ENCODE assay signal across 20 mouse cellular contexts in genomic region chr11:85812201-85812966, GRCm38 (mm10). TPM values are rescaled to one million over a fixed set of nuclear protein-coding genes. Genes with fewer than 3 reads are reported as not detected.
DNase-seq lines count a peak whose midpoint lies in the region; ATAC-seq and TF ChIP-seq lines count a peak whose summit lies in the region.
"Had no signal": no experiment of that assay in that cellular context is flagged by ENCODE, and none has a peak within 500 bp of the region (broad histone marks: within the 10 kb centered on the region; RNA-seq: fewer than 3 reads in every experiment).

No protein-coding gene starts in this region.

- no peak overlapping the region for H3K27ac ChIP-seq in intestine, embryonic 16.5 days (ENCODE audit: low read length)
- no peak overlapping the region; the same call in 1 of the 2 replicates for H3K27ac ChIP-seq in stomach, postnatal 0 days (replicated peaks)
- H3K27ac ChIP-seq in forebrain, postnatal 0 days (ENCODE audit: low read depth, low read length) = no peak overlapping the region
- H3K27ac ChIP-seq: embryonic facial prominence, embryonic 13.5 days; forebrain, embryonic 13.5 days; left cerebral cortex, adult 2 months; limb, embryonic 15.5 days; neural tube, embryonic 15.5 days had no signal

- no peaks in the 10 kb centered on the region for H3K27me3 ChIP-seq in intestine, embryonic 16.5 days (replicated peaks; ENCODE audit: control insufficient read depth, insufficient read depth, low read length)
- H3K27me3 ChIP-seq in stomach, postnatal 0 days (ENCODE audit: control insufficient read depth, insufficient read depth, low read length) = no peaks in the 10 kb centered on the region
- H3K27me3 ChIP-seq in forebrain, postnatal 0 days (ENCODE audit: insufficient read depth, low read length) = no peaks in the 10 kb centered on the region; the same call in 1 of the 2 replicates
- H3K27me3 ChIP-seq: embryonic facial prominence, embryonic 13.5 days; neural tube, embryonic 15.5 days had no signal

- H3K9me3 ChIP-seq in intestine, embryonic 16.5 days (ENCODE audit: control insufficient read depth, low read length) = no peaks in the 10 kb centered on the region
- no peaks in the 10 kb centered on the region for H3K9me3 ChIP-seq in stomach, postnatal 0 days (ENCODE audit: control insufficient read depth, low read length)
- no peaks in the 10 kb centered on the region for H3K9me3 ChIP-seq in forebrain, postnatal 0 days (ENCODE audit: low read length)
- H3K9me3 ChIP-seq: embryonic facial prominence, embryonic 13.5 days; forebrain, embryonic 13.5 days; limb, embryonic 15.5 days; neural tube, embryonic 15.5 days had no signal

- H3K4me3 ChIP-seq in intestine, embryonic 16.5 days (ENCODE audit: low read length) = no peak overlapping the region
- H3K4me3 ChIP-seq in stomach, postnatal 0 days (ENCODE audit: low read depth, low read length) = no peak overlapping the region
- H3K4me3 ChIP-seq in forebrain, postnatal 0 days (ENCODE audit: low read depth, low read length) = no peak overlapping the region
- H3K4me3 ChIP-seq: embryonic facial prominence, embryonic 13.5 days; forebrain, embryonic 13.5 days; left cerebral cortex, adult 2 months; limb, embryonic 15.5 days; neural tube, embryonic 15.5 days had no signal

- TF ChIP-seq CTCF in stomach, postnatal 0 days (IDR thresholded peaks at IDR 0.05; ENCODE audit: low read depth) = no peak
- TF ChIP-seq CTCF in forebrain, postnatal 0 days (IDR thresholded peaks at IDR 0.05; ENCODE audit: low read depth) = no peak

- no peak for TF ChIP-seq EP300 in stomach, postnatal 0 days (optimal IDR thresholded peaks at IDR 0.05)

- peaks cover 16% of the 10 kb centered on the region for H3K4me1 ChIP-seq in intestine, embryonic 16.5 days (ENCODE audit: control insufficient read depth, insufficient read depth, low read length)
- H3K4me1 ChIP-seq in stomach, postnatal 0 days (replicated peaks; ENCODE audit: control insufficient read depth, insufficient read depth) = peaks cover 2% of the 10 kb centered on the region; the same call in 1 of the 2 replicates
- H3K4me1 ChIP-seq in forebrain, postnatal 0 days (ENCODE audit: insufficient read depth) = no peaks in the 10 kb centered on the region
- H3K4me1 ChIP-seq: forebrain, embryonic 13.5 days had no signal

- WGBS in intestine, embryonic 16.5 days = 71% methylated on average over 12 of the region's 12 CpGs
- 73% methylated on average over 12 of the region's 12 CpGs for WGBS in stomach, postnatal 0 days
- whole genome bisulfite sequencing in forebrain, postnatal 0 days = 79% methylated on average over 12 of the region's 12 CpGs

- DNase-seq in ovary, adult 18-20 months (ENCODE audit: low spot score) = peak; percentile 34
- no peak for DNase-seq in ovary, postnatal 10 days (ENCODE audit: low spot score)
- DNase-seq in kidney, postnatal 14 days = peak; percentile 83
- DNase-seq in stomach, postnatal 0 days (ENCODE audit: low spot score) = peak; percentile 34
- no peak for DNase-seq in retina, embryonic 14.5 days (ENCODE audit: low spot score)
- DNase-seq in heart, adult 11 months = no peak
- no peak for DNase-seq in forebrain, postnatal 0 days
- DNase-seq: cerebellum, adult 8-10 months; gastrocnemius, postnatal 25 days; right cerebral cortex, postnatal 25 days had no signal

- no peak overlapping the region for H3K4me2 ChIP-seq in intestine, embryonic 16.5 days (ENCODE audit: low read depth, low read length)
- no peak overlapping the region for H3K4me2 ChIP-seq in stomach, postnatal 0 days (replicated peaks; ENCODE audit: low read depth)
- no peak overlapping the region for H3K4me2 ChIP-seq in forebrain, postnatal 0 days (ENCODE audit: low read depth)
- H3K4me2 ChIP-seq: embryonic facial prominence, embryonic 13.5 days; forebrain, embryonic 13.5 days; limb, embryonic 15.5 days; neural tube, embryonic 15.5 days had no signal

- H3K36me3 ChIP-seq in intestine, embryonic 16.5 days (ENCODE audit: control insufficient read depth, insufficient read depth, low read length) = no peaks in the 10 kb centered on the region
- H3K36me3 ChIP-seq in stomach, postnatal 0 days (ENCODE audit: control insufficient read depth, insufficient read depth, low read length) = no peaks in the 10 kb centered on the region
- H3K36me3 ChIP-seq in forebrain, postnatal 0 days (ENCODE audit: insufficient read depth) = no peaks in the 10 kb centered on the region
- H3K36me3 ChIP-seq: embryonic facial prominence, embryonic 13.5 days; limb, embryonic 15.5 days; neural tube, embryonic 15.5 days had no signal

- peak; percentile 65; the same call in 1 of the 2 replicates for ATAC-seq in intestine, embryonic 16.5 days
- ATAC-seq in stomach, postnatal 0 days (ENCODE audit: low FRiP score, low TSS enrichment) = 0 out of 2 replicates have a peak, but pooled peaks have one; percentile 39
- ATAC-seq in forebrain, postnatal 0 days = no peak
- ATAC-seq: forebrain, embryonic 13.5 days; midbrain, embryonic 16.5 days had no signal

- H3K9ac ChIP-seq in intestine, embryonic 16.5 days (ENCODE audit: low read depth, low read length) = no peak overlapping the region
- no peak overlapping the region for H3K9ac ChIP-seq in stomach, postnatal 0 days (ENCODE audit: low read length)
- H3K9ac ChIP-seq in forebrain, postnatal 0 days = no peak overlapping the region
- H3K9ac ChIP-seq: embryonic facial prominence, embryonic 13.5 days; forebrain, embryonic 13.5 days; limb, embryonic 15.5 days; neural tube, embryonic 15.5 days had no signal

RNA-seq across cellular contexts. Expression of gene Tbx2, which starts 20.0 kb away (rescaled TPM):
- polyA plus RNA-seq in intestine, embryonic 16.5 days (2015; fragmentation: Nextera tagmentation; extraction: Ambion mirVana) = 1.7 and 2.2 TPM in 2 replicates
- polyA plus RNA-seq in stomach, postnatal 0 days (2015; fragmentation: Nextera tagmentation; extraction: Ambion mirVana) = 5.2 and 6.9 TPM in 2 replicates
- 1.9 and 5.1 TPM in 2 replicates for total RNA-seq in forebrain, postnatal 0 days (2014; rRNA removed)
- 0.42 and 0.44 TPM in 2 replicates for polyA plus RNA-seq in forebrain, postnatal 0 days (2015; fragmentation: Nextera tagmentation; extraction: Ambion mirVana)

RNA-seq across cellular contexts. Expression of gene Gm11444, which starts 37.7 kb away (rescaled TPM):
- polyA plus RNA-seq in intestine, embryonic 16.5 days (2015; fragmentation: Nextera tagmentation; extraction: Ambion mirVana) = not detected in 2 replicates
- polyA plus RNA-seq in stomach, postnatal 0 days (2015; fragmentation: Nextera tagmentation; extraction: Ambion mirVana) = 0.18 TPM in 1 of 2 replicates, not detected in the other
- total RNA-seq in forebrain, postnatal 0 days (2014; rRNA removed) = not detected in 2 replicates
- polyA plus RNA-seq in forebrain, postnatal 0 days (2015; fragmentation: Nextera tagmentation; extraction: Ambion mirVana) = not detected in 2 replicates
- total RNA-seq: adrenal gland, postnatal 4 days; gastrocnemius, postnatal 25 days; heart, postnatal 10 days; left cerebral cortex, adult 2 months had no signal
- polyA plus RNA-seq: embryonic facial prominence, embryonic 13.5 days; forebrain, embryonic 13.5 days; intestine, embryonic 14.5 days; limb, embryonic 15.5 days; midbrain, embryonic 16.5 days; neural tube, embryonic 15.5 days had no signal

Comparison
In these comparisons a context has a peak if more than half of its experiments do, and no peak if none do; other contexts are left out.
1. DNase-seq: peak in ovary, adult 18-20 months (single experiment), kidney, postnatal 14 days (single experiment) and stomach, postnatal 0 days (single experiment); none in ovary, postnatal 10 days (single experiment), retina, embryonic 14.5 days (single experiment), heart, adult 11 months (single experiment) and forebrain, postnatal 0 days (single experiment).